Mouse (Mus musculus): ENCODE measurements around the gene Fam209. TPM values are rescaled to one million over a fixed set of nuclear protein-coding genes. Genes with fewer than 3 reads are reported as not detected.

The Fam209 gene
- polyA plus RNA-seq, 1 experiment from 2014 or later, result 0.43 TPM

DNA sequence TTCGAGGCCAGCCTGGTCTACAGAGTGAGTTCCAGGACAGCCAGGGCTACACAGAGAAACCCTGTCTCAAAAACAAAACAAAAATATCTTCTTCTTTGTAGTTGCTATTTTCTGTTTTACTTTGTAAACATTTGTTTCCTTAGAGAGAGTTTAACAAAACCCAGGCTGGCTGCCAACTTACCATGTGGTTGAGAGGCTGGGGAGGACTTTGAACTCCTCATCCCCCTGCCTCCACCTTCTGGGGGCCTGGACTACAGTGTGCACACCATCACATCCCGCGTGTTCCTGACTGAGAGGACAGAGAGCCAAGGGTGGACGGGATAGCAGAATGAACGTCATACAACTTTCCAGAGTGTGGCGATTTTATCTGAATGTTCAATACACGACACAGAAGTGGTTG is 33.8 kb downstream of the Fam209 start:
- DNase-seq (ENCODE audit: low spot score), result no peak
- no peak for ATAC-seq (replicated peaks; ENCODE audit: low FRiP score)
- WGBS, result 82% methylated on average over 7 of the region's 7 CpGs
- Histone ChIP-seq H3K4me3 (ENCODE audit: low read depth, low read length) (no peak overlapping the region), H3K4me1 (replicated peaks; ENCODE audit: control insufficient read depth, insufficient read depth, low read length) (no peaks in the 10 kb centered on the region; the same call in 1 of the 2 replicates), H3K4me2 (no peak overlapping the region), H3K9ac (ENCODE audit: low read depth, low read length) (no peak overlapping the region), H3K27ac (ENCODE audit: low read depth, low read length) (no peak overlapping the region), H3K36me3 (ENCODE audit: control insufficient read depth, insufficient read depth, low read length) (no peaks in the 10 kb centered on the region), H3K9me3 (ENCODE audit: control insufficient read depth, low read length) (no peaks in the 10 kb centered on the region), H3K27me3 (replicated peaks; ENCODE audit: control insufficient read depth, insufficient read depth, low read length) (no peaks in the 10 kb centered on the region)

DNA sequence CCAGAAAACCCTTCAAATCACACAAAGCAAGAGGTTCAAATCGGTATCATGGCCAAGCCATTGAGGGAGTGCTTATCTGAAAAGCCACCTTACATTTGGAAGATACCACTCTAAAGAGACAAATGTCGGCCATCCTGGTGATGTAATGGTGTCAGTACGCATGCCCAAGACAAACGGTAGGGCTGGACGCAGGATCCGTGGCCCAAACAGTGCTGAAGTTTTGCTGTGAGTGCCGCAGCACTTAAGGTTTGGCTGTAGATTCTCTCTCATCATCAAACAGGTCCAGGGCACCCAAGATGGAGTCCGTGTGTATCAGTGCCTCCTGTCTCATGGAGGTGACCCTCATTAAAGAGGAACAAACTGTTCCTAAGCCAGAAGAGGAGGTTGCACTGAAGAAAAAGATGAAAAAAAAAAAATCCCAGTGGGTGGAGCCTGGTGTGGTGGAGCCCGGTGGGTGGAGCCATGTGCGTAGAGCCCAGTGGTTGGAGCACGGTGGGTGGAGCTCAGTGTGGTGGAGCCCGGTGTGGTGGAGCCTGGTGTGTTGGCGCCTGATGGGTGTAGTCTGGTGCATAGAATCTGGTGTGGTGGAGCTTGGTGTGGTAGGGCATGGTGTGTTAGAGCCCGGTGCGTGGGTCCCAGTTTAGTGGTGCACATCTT is 37.9 kb downstream of the Fam209 start:
- no peak for DNase-seq (ENCODE audit: low spot score)
- Histone ChIP-seq H3K9ac (ENCODE audit: low read depth, low read length) (no peak overlapping the region), H3K9me3 (ENCODE audit: control insufficient read depth, low read length) (no peaks in the 10 kb centered on the region), H3K4me2 (no peak overlapping the region), H3K4me1 (replicated peaks; ENCODE audit: control insufficient read depth, insufficient read depth, low read length) (no peaks in the 10 kb centered on the region), H3K4me3 (ENCODE audit: low read depth, low read length) (no peak overlapping the region), H3K36me3 (ENCODE audit: control insufficient read depth, insufficient read depth, low read length) (no peaks in the 10 kb centered on the region), H3K27ac (ENCODE audit: low read depth, low read length) (no peak overlapping the region), H3K27me3 (replicated peaks; ENCODE audit: control insufficient read depth, insufficient read depth, low read length) (no peaks in the 10 kb centered on the region)
- 0 out of 2 replicates have a peak, but pooled peaks have one; percentile 47 for ATAC-seq (replicated peaks; ENCODE audit: low FRiP score)
- 72% methylated on average over 15 of the region's 15 CpGs for WGBS

DNA sequence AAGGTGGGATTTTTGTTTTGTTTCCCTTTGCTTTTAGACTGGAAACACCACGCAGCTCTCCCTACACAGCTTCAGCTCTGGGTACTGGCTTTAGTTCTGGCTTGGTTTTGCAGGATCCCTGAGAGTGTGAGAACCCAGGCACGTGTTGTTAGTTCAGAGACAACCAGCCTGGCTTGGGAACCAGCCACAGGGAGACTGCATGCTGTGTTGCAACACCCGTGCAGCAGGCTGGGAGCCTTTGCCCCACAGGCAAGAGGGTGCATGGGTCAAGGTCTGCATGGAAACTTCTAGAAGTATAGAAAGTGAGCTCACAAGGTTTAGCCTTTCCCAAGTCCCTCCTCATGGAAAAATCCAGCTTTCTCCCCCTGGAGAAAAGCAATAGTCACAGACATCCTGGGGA is 38.6 kb downstream of the Fam209 start:
- H3K36me3 ChIP-seq (ENCODE audit: control insufficient read depth, insufficient read depth, low read length), result no peaks in the 10 kb centered on the region
- no peak overlapping the region for H3K27ac ChIP-seq (ENCODE audit: low read depth, low read length)
- H3K4me1 ChIP-seq (replicated peaks; ENCODE audit: control insufficient read depth, insufficient read depth, low read length), result no peaks in the 10 kb centered on the region
- no peak overlapping the region for H3K4me2 ChIP-seq
- H3K9ac ChIP-seq (ENCODE audit: low read depth, low read length), result no peak overlapping the region
- H3K27me3 ChIP-seq (replicated peaks; ENCODE audit: control insufficient read depth, insufficient read depth, low read length), result no peaks in the 10 kb centered on the region
- DNase-seq (ENCODE audit: low spot score) (no peak), ATAC-seq (replicated peaks; ENCODE audit: low FRiP score) (no peak)
- H3K4me3 ChIP-seq (ENCODE audit: low read depth, low read length), result no peak overlapping the region
- no peaks in the 10 kb centered on the region for H3K9me3 ChIP-seq (ENCODE audit: control insufficient read depth, low read length)
- 46% methylated on average over 3 of the region's 3 CpGs for WGBS

GRCm38 (mm10) chr2:172516407-172516992 is 44.2 kb downstream of the Fam209 start:
- no peaks in the 10 kb centered on the region for H3K9me3 ChIP-seq (ENCODE audit: control insufficient read depth, low read length)
- H3K4me3 ChIP-seq (ENCODE audit: low read depth, low read length), result no peak overlapping the region
- no peak overlapping the region for H3K27ac ChIP-seq (ENCODE audit: low read depth, low read length)
- no peak for ATAC-seq (replicated peaks; ENCODE audit: low FRiP score)
- H3K27me3 ChIP-seq (replicated peaks; ENCODE audit: control insufficient read depth, insufficient read depth, low read length), result no peaks in the 10 kb centered on the region
- no peak for DNase-seq (ENCODE audit: low spot score)
- no peak overlapping the region for H3K9ac ChIP-seq (ENCODE audit: low read depth, low read length)
- H3K4me1 ChIP-seq (replicated peaks; ENCODE audit: control insufficient read depth, insufficient read depth, low read length), result no peaks in the 10 kb centered on the region
- 26% methylated on average over 11 of the region's 11 CpGs for WGBS
- no peaks in the 10 kb centered on the region for H3K36me3 ChIP-seq (ENCODE audit: control insufficient read depth, insufficient read depth, low read length)
- H3K4me2 ChIP-seq, result no peak overlapping the region

DNA sequence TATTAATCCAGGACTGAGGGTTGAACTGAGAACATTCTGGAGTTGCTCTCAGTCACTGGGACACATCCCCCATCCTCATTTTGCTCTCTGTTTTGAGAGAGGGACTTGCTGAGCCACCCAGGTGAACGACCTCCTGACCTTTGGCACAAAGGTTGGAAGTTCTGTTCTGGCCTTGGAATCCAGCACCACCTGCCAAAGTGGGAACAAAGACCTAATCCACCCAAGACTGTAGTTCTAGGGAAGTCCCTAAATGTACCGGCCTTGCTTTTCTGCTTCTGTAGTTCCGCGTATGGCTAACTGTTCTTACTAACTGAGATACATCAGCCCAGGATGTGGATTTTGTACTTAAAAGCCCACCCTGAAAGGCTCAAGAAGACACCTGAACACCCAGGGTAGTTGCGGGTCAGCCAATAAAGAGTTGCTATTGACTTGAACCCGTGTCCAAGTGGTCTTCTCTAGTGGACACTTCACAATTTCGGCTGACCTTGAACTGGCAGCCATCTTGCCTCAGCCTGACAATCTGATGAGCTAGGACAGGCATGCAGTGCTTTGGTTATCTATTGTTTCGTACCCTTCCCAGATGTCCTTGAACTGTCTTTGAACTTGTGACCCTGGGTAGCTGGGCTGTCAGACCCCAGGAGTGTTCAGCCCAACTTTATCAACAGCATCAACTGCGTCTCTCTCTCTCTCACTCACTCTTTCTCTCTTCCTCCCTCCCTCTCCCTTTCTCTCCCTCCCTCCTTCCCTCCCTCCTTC is 48.5 kb downstream of the Fam209 start:
- Histone ChIP-seq H3K9me3 (ENCODE audit: control insufficient read depth, low read length) (no peaks in the 10 kb centered on the region), H3K4me1 (replicated peaks; ENCODE audit: control insufficient read depth, insufficient read depth, low read length) (no peaks in the 10 kb centered on the region), H3K9ac (ENCODE audit: low read depth, low read length) (no peak overlapping the region), H3K36me3 (ENCODE audit: control insufficient read depth, insufficient read depth, low read length) (no peaks in the 10 kb centered on the region), H3K27ac (ENCODE audit: low read depth, low read length) (no peak overlapping the region), H3K4me2 (no peak overlapping the region), H3K27me3 (replicated peaks; ENCODE audit: control insufficient read depth, insufficient read depth, low read length) (no peaks in the 10 kb centered on the region), H3K4me3 (ENCODE audit: low read depth, low read length) (no peak overlapping the region)
- 74% methylated on average over 9 of the region's 9 CpGs for WGBS
- DNase-seq (ENCODE audit: low spot score) (no peak), ATAC-seq (replicated peaks; ENCODE audit: low FRiP score) (no peak)

DNA sequence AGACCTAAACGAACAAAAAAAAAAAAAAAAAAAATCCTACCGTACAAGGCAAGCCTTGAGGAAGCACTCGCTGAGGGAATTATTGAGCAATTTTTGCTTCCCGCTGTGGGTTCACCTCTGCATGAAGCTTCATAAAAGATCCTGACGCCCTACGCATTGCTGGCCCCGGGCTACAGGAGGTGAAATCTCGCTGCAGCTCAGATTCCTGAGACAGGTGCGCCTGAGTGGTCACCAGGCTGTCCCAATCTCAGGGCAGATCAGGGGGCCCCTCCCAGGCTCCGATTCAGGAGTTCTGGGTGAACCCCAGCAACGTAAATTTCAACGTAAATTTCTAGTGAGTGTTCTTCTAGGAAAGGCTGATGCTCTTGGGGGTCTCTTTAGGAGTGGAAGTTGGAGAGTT is 50.2 kb downstream of the Fam209 start:
- WGBS, result 81% methylated on average over 11 of the region's 12 CpGs
- no peaks in the 10 kb centered on the region for H3K27me3 ChIP-seq (replicated peaks; ENCODE audit: control insufficient read depth, insufficient read depth, low read length)

More for the DNA sequence above, 50.2 kb downstream of the Fam209 start:
- no peak overlapping the region for H3K4me3 ChIP-seq (ENCODE audit: low read depth, low read length)
- H3K27ac ChIP-seq (ENCODE audit: low read depth, low read length), result no peak overlapping the region
- H3K9me3 ChIP-seq (ENCODE audit: control insufficient read depth, low read length), result no peaks in the 10 kb centered on the region
- no peak overlapping the region for H3K4me2 ChIP-seq
- H3K9ac ChIP-seq (ENCODE audit: low read depth, low read length), result no peak overlapping the region
- no peaks in the 10 kb centered on the region for H3K36me3 ChIP-seq (ENCODE audit: control insufficient read depth, insufficient read depth, low read length)
- ATAC-seq (replicated peaks; ENCODE audit: low FRiP score) (no peak), DNase-seq (ENCODE audit: low spot score) (no peak)
- H3K4me1 ChIP-seq (replicated peaks; ENCODE audit: control insufficient read depth, insufficient read depth, low read length), result no peaks in the 10 kb centered on the region

Other genes with a start within 250 kb of the Fam209 start
- 0.06 and 0.08 TPM in 2 replicates for gene Mc3r, start 224.0 kb upstream of the Fam209 start, polyA plus RNA-seq (2014; fragmentation: Nextera tagmentation; extraction: Ambion mirVana)
- gene Fam210b, start 127.0 kb upstream of the Fam209 start, polyA plus RNA-seq (2014; fragmentation: Nextera tagmentation; extraction: Ambion mirVana), result 56.2 and 63.7 TPM in 2 replicates
- gene Aurka, start 102.0 kb upstream of the Fam209 start, polyA plus RNA-seq (2014; fragmentation: Nextera tagmentation; extraction: Ambion mirVana), result 190 and 215 TPM in 2 replicates
- 50.5 and 57.8 TPM in 2 replicates for gene Cstf1, start 101.8 kb upstream of the Fam209 start, polyA plus RNA-seq (2014; fragmentation: Nextera tagmentation; extraction: Ambion mirVana)
- 1.1 and 1.5 TPM in 2 replicates for gene Cass4, start 78.7 kb upstream of the Fam209 start, polyA plus RNA-seq (2014; fragmentation: Nextera tagmentation; extraction: Ambion mirVana)
- gene Rtf2, start 32.0 kb upstream of the Fam209 start, polyA plus RNA-seq (2014; fragmentation: Nextera tagmentation; extraction: Ambion mirVana), result 73.1 and 78.7 TPM in 2 replicates
- 1.2 and 1.3 TPM in 2 replicates for gene Gcnt7, start 13.9 kb upstream of the Fam209 start, polyA plus RNA-seq (2014; fragmentation: Nextera tagmentation; extraction: Ambion mirVana)
- gene Tfap2c, start 77.1 kb downstream of the Fam209 start, polyA plus RNA-seq (2014; fragmentation: Nextera tagmentation; extraction: Ambion mirVana), result 0.30 and 0.33 TPM in 2 replicates